7 mouse cellular contexts compared by ENCODE assay signal in genomic region chr1:162037968-162038421, GRCm38 (mm10). TPM values are rescaled to one million over a fixed set of nuclear protein-coding genes. Genes with fewer than 3 reads are reported as not detected.
A peak's percentile ranks its signal among the peaks of the same experiment; 100 is the strongest.
DNase-seq lines count a peak whose midpoint lies in the region; ATAC-seq lines count a peak whose summit lies in the region.

No protein-coding gene starts in this region.

- no peaks in the 10 kb centered on the region for H3K9me3 ChIP-seq in embryonic facial prominence, embryonic 14.5 days (ENCODE audit: control insufficient read depth, low read length)
- no peaks in the 10 kb centered on the region for H3K9me3 ChIP-seq in limb, embryonic 11.5 days (ENCODE audit: control insufficient read depth, low read length)

- peak; percentile 54 for ATAC-seq in embryonic facial prominence, embryonic 14.5 days (ENCODE audit: low read depth)
- ATAC-seq in limb, embryonic 11.5 days (ENCODE audit: insufficient number of reproducible peaks, low FRiP score, low TSS enrichment, low read depth), result peak; percentile 32; the same call in 1 of the 2 replicates
- ATAC-seq in monocyte, adult 5-6 weeks (replicated peaks; ENCODE audit: insufficient number of reproducible peaks, low FRiP score, low TSS enrichment, poor library complexity, severe bottlenecking), result peak; percentile 64

- DNase-seq in cerebellum, adult 11 months, result peak; percentile 4
- peak; percentile 92 for DNase-seq in embryonic facial prominence, embryonic 14.5 days (ENCODE audit: low spot score)
- peak; percentile 84 to 89 for DNase-seq in heart, adult 18-20 months
- DNase-seq in kidney, adult 18-20 months, result peak; percentile 42
- peak; percentile 64 for DNase-seq in limb, embryonic 11.5 days (ENCODE audit: low spot score)
- DNase-seq in spleen, postnatal 4 days (ENCODE audit: low spot score in 2 of 2), result no peak

- peak overlapping the region; percentile 90 for H3K27ac ChIP-seq in embryonic facial prominence, embryonic 14.5 days (replicated peaks; ENCODE audit: low read depth, low read length)
- peak overlapping the region; percentile 97 for H3K27ac ChIP-seq in limb, embryonic 11.5 days (replicated peaks; ENCODE audit: low read depth, low read length)

- H3K9ac ChIP-seq in embryonic facial prominence, embryonic 14.5 days (ENCODE audit: low read depth, low read length), result no peak overlapping the region
- no peak overlapping the region for H3K9ac ChIP-seq in limb, embryonic 11.5 days (ENCODE audit: low read length)

- 49% methylated on average over 10 of the region's 10 CpGs for WGBS in embryonic facial prominence, embryonic 14.5 days
- 46% methylated on average over 10 of the region's 10 CpGs for WGBS in limb, embryonic 11.5 days

- peaks cover 58% of the 10 kb centered on the region for H3K4me1 ChIP-seq in embryonic facial prominence, embryonic 14.5 days (ENCODE audit: control insufficient read depth, insufficient read depth, low read length)
- peaks cover 43% of the 10 kb centered on the region for H3K4me1 ChIP-seq in limb, embryonic 11.5 days (ENCODE audit: control insufficient read depth, insufficient read depth, low read length)

- no peak overlapping the region for H3K4me3 ChIP-seq in embryonic facial prominence, embryonic 14.5 days (ENCODE audit: low read depth, low read length)
- no peak overlapping the region for H3K4me3 ChIP-seq in limb, embryonic 11.5 days (ENCODE audit: low read depth, low read length)

- no peaks in the 10 kb centered on the region for H3K27me3 ChIP-seq in embryonic facial prominence, embryonic 14.5 days (replicated peaks; ENCODE audit: control insufficient read depth, insufficient read depth, low read length)
- no peaks in the 10 kb centered on the region for H3K27me3 ChIP-seq in limb, embryonic 11.5 days (ENCODE audit: control insufficient read depth, insufficient read depth, low read length)

- no peaks in the 10 kb centered on the region for H3K36me3 ChIP-seq in embryonic facial prominence, embryonic 14.5 days (ENCODE audit: control insufficient read depth, insufficient read depth, low read length)
- H3K36me3 ChIP-seq in limb, embryonic 11.5 days (ENCODE audit: control insufficient read depth, insufficient read depth, low read length), result no peaks in the 10 kb centered on the region

- H3K4me2 ChIP-seq in embryonic facial prominence, embryonic 14.5 days (ENCODE audit: low read depth, low read length), result peak overlapping the region; percentile 13; the same call in 1 of the 2 replicates
- H3K4me2 ChIP-seq in limb, embryonic 11.5 days (ENCODE audit: low read depth, severe bottlenecking), result no peak overlapping the region

RNA-seq across cellular contexts. Expression of gene 4930558K02Rik, which starts 58.6 kb away (rescaled TPM):
- polyA plus RNA-seq in embryonic facial prominence, embryonic 14.5 days (2014; fragmentation: Nextera tagmentation; extraction: Ambion mirVana), result not detected in 2 replicates
- not detected for total RNA-seq in heart, adult 18-20 months (2021)
- polyA plus RNA-seq in limb, embryonic 11.5 days (2014; fragmentation: Nextera tagmentation; extraction: Ambion mirVana), result not detected in 2 replicates
- not detected in 3 replicates for total RNA-seq in monocyte, adult 5-6 weeks (2017)

Comparison
In these comparisons a context has a peak if more than half of its experiments do, and no peak if none do; other contexts are left out.
1. DNase-seq: peak in cerebellum, adult 11 months (single experiment), embryonic facial prominence, embryonic 14.5 days (single experiment), heart, adult 18-20 months (2 of 2), kidney, adult 18-20 months (single experiment) and limb, embryonic 11.5 days (single experiment); none in spleen, postnatal 4 days (0 of 2).
2. Peak in every context shown above with its lines, with median percentiles within 50 percentile points of each other: ATAC-seq.